Mouse (Mus musculus) stomach, postnatal 0 days (tissue): ENCODE results near the gene Tcn2.

Experiments
- CTCF ChIP-seq: IDR thresholded peaks from 2 replicates; pipeline ENCODE4 v1.5.1; 2016; ENCODE audit warnings: antibody characterized with exemption, low read depth, mild to moderate bottlenecking, moderate library complexity
- EP300 ChIP-seq: optimal IDR thresholded peaks from 2 replicates; pipeline ENCODE3; 2016; ENCODE audit warnings: antibody characterized with exemption

GRCm38 (mm10) chr11:3910513-3911310 is 21.2 kb downstream of the Tcn2 start:
- TF ChIP-seq CTCF (0 out of 2 replicates have a peak, but pooled peaks have one; percentile 27), EP300 (no peak)
